ENCODE assay signal across 11 mouse cellular contexts in the genomic region with DNA sequence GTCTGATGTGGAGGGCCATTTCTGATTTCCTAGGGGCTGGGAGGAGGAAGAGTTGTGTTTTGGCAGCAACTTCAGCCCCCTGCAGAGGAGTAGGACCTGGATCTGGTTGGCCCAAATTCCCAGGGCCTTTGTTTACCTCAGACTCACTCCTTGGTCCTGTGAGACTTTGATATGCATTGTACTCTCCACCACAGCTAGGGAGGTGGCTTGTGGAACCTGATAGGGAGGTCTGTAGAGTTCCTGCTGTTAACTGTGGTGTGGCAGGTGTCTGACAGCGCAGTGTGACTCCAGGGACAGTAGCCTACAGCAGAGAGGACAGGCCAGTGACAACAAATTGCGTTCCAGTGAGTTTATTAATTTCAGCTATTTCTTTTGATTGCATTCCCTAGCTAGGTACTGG. TPM values are rescaled to one million over a fixed set of nuclear protein-coding genes. Genes with fewer than 3 reads are reported as not detected.
DNase-seq lines count a peak whose midpoint lies in the region; ATAC-seq and TF ChIP-seq lines count a peak whose summit lies in the region.
"Had no signal": no experiment of that assay in that cellular context is flagged by ENCODE, and none has a peak within 500 bp of the region (broad histone marks: within the 10 kb centered on the region; RNA-seq: fewer than 3 reads in every experiment).

No protein-coding gene starts in this region.

- DNase-seq in limb, embryonic 10.5 days (ENCODE audit: low spot score) = no peak
- peak; percentile 51 for DNase-seq in ZHBTc4 (ENCODE audit: low read depth, low spot score)
- peak; percentile 12 for DNase-seq in embryonic facial prominence, embryonic 14.5 days (ENCODE audit: low spot score)
- DNase-seq in midbrain, postnatal 0 days (ENCODE audit: low spot score) = no peak
- no peak for DNase-seq in embryo, embryonic 11 days
- DNase-seq: cerebellum, postnatal 25 days; thymus, postnatal 25 days had no signal

- peaks cover 4% of the 10 kb centered on the region for H3K36me3 ChIP-seq in limb, embryonic 12.5 days
- H3K36me3 ChIP-seq in limb, embryonic 10.5 days = peaks cover 12% of the 10 kb centered on the region
- peaks cover 4% of the 10 kb centered on the region for H3K36me3 ChIP-seq in embryonic facial prominence, embryonic 14.5 days (ENCODE audit: control insufficient read depth, insufficient read depth, low read length)
- no peaks in the 10 kb centered on the region; the same call in 1 of the 2 replicates for H3K36me3 ChIP-seq in midbrain, postnatal 0 days (ENCODE audit: insufficient read depth, low read length)

- H3K9ac ChIP-seq in limb, embryonic 12.5 days (replicated peaks) = no peak overlapping the region
- H3K9ac ChIP-seq in embryonic facial prominence, embryonic 14.5 days (ENCODE audit: low read depth, low read length) = no peak overlapping the region
- H3K9ac ChIP-seq in midbrain, postnatal 0 days (replicated peaks; ENCODE audit: low read length, poor library complexity, severe bottlenecking) = 0 out of 2 replicates have a peak overlapping the region, but pooled peaks have one; percentile 8
- H3K9ac ChIP-seq: lung, embryonic 15.5 days had no signal

- H3K9me3 ChIP-seq in limb, embryonic 12.5 days = no peaks in the 10 kb centered on the region
- no peaks in the 10 kb centered on the region for H3K9me3 ChIP-seq in limb, embryonic 10.5 days (replicated peaks)
- no peaks in the 10 kb centered on the region for H3K9me3 ChIP-seq in embryonic facial prominence, embryonic 14.5 days (ENCODE audit: control insufficient read depth, low read length)
- no peaks in the 10 kb centered on the region for H3K9me3 ChIP-seq in midbrain, postnatal 0 days (ENCODE audit: low read length)
- H3K9me3 ChIP-seq: lung, embryonic 15.5 days had no signal

- WGBS in limb, embryonic 12.5 days = 40% methylated on average over 2 of the region's 2 CpGs
- WGBS in limb, embryonic 10.5 days = 45% methylated on average over 2 of the region's 2 CpGs
- WGBS in embryonic facial prominence, embryonic 14.5 days = 45% methylated on average over 2 of the region's 2 CpGs
- 49% methylated on average over 2 of the region's 2 CpGs for WGBS in midbrain, postnatal 0 days

- no peak for TF ChIP-seq CTCF in midbrain, postnatal 0 days (IDR thresholded peaks at IDR 0.05)

- no peak overlapping the region for H3K4me3 ChIP-seq in limb, embryonic 12.5 days (replicated peaks)
- no peak overlapping the region for H3K4me3 ChIP-seq in limb, embryonic 10.5 days
- no peak overlapping the region for H3K4me3 ChIP-seq in embryonic facial prominence, embryonic 14.5 days (ENCODE audit: low read depth, low read length)
- no peak overlapping the region for H3K4me3 ChIP-seq in midbrain, postnatal 0 days (ENCODE audit: low read depth, low read length)
- H3K4me3 ChIP-seq: lung, embryonic 15.5 days had no signal

- H3K27me3 ChIP-seq in limb, embryonic 12.5 days = no peaks in the 10 kb centered on the region
- no peaks in the 10 kb centered on the region for H3K27me3 ChIP-seq in limb, embryonic 10.5 days (ENCODE audit: low read depth, poor library complexity, severe bottlenecking)
- no peaks in the 10 kb centered on the region for H3K27me3 ChIP-seq in embryonic facial prominence, embryonic 14.5 days (replicated peaks; ENCODE audit: control insufficient read depth, insufficient read depth, low read length)
- no peaks in the 10 kb centered on the region for H3K27me3 ChIP-seq in midbrain, postnatal 0 days (ENCODE audit: insufficient read depth, low read length)
- H3K27me3 ChIP-seq: lung, embryonic 15.5 days had no signal

- H3K4me2 ChIP-seq in limb, embryonic 12.5 days = 0 out of 2 replicates have a peak overlapping the region, but pooled peaks have one; percentile 89
- no peak overlapping the region for H3K4me2 ChIP-seq in embryonic facial prominence, embryonic 14.5 days (ENCODE audit: low read depth, low read length)
- H3K4me2 ChIP-seq in midbrain, postnatal 0 days (ENCODE audit: low read depth, low read length, poor library complexity, severe bottlenecking) = no peak overlapping the region
- H3K4me2 ChIP-seq: lung, embryonic 15.5 days had no signal

- no peak overlapping the region for H3K27ac ChIP-seq in limb, embryonic 12.5 days
- H3K27ac ChIP-seq in limb, embryonic 10.5 days = no peak overlapping the region
- H3K27ac ChIP-seq in embryonic facial prominence, embryonic 14.5 days (replicated peaks; ENCODE audit: low read depth, low read length) = no peak overlapping the region
- H3K27ac ChIP-seq in midbrain, postnatal 0 days (ENCODE audit: low read depth, low read length) = no peak overlapping the region
- H3K27ac ChIP-seq: lung, embryonic 15.5 days had no signal

- peaks cover 27% of the 10 kb centered on the region for H3K4me1 ChIP-seq in limb, embryonic 12.5 days (replicated peaks)
- peaks cover 25% of the 10 kb centered on the region for H3K4me1 ChIP-seq in limb, embryonic 10.5 days
- peaks cover 14% of the 10 kb centered on the region for H3K4me1 ChIP-seq in embryonic facial prominence, embryonic 14.5 days (ENCODE audit: control insufficient read depth, insufficient read depth, low read length)
- H3K4me1 ChIP-seq in midbrain, postnatal 0 days (ENCODE audit: insufficient read depth, low read length) = peaks cover 15% of the 10 kb centered on the region

- no peak for ATAC-seq in limb, embryonic 12.5 days (ENCODE audit: insufficient number of reproducible peaks, insufficient read depth, low FRiP score, low TSS enrichment, low read depth)
- ATAC-seq in embryonic facial prominence, embryonic 14.5 days (ENCODE audit: low read depth) = peak; percentile 16; the same call in 1 of the 2 replicates
- ATAC-seq in midbrain, postnatal 0 days (ENCODE audit: low FRiP score) = no peak
- ATAC-seq in frontal cortex, adult (ENCODE audit: low TSS enrichment) = no peak
- ATAC-seq: forebrain, embryonic 14.5 days had no signal

RNA-seq across cellular contexts. Expression of a gene that starts 2.9 kb away (rescaled TPM):
- 9.3 and 10.3 TPM in 2 replicates for polyA plus RNA-seq in limb, embryonic 12.5 days (2016; fragmentation: Nextera tagmentation; extraction: Ambion mirVana)
- polyA plus RNA-seq in limb, embryonic 10.5 days (2016; fragmentation: Nextera tagmentation; extraction: Ambion mirVana) = 9.3 and 10.0 TPM in 2 replicates
- 5.9 and 6.7 TPM in 2 replicates for polyA plus RNA-seq in embryonic facial prominence, embryonic 14.5 days (2014; fragmentation: Nextera tagmentation; extraction: Ambion mirVana)
- 18.0 and 19.9 TPM in 2 replicates for total RNA-seq in midbrain, postnatal 0 days (2014; rRNA removed)
- polyA plus RNA-seq in midbrain, postnatal 0 days (2015; fragmentation: Nextera tagmentation; extraction: Ambion mirVana) = 3.9 and 4.5 TPM in 2 replicates

RNA-seq across cellular contexts. Expression of a gene that starts 21.2 kb away (rescaled TPM):
- 364 and 379 TPM in 2 replicates for polyA plus RNA-seq in limb, embryonic 12.5 days (2016; fragmentation: Nextera tagmentation; extraction: Ambion mirVana)
- 425 and 451 TPM in 2 replicates for polyA plus RNA-seq in limb, embryonic 10.5 days (2016; fragmentation: Nextera tagmentation; extraction: Ambion mirVana)
- 272 and 274 TPM in 2 replicates for polyA plus RNA-seq in embryonic facial prominence, embryonic 14.5 days (2014; fragmentation: Nextera tagmentation; extraction: Ambion mirVana)
- total RNA-seq in midbrain, postnatal 0 days (2014; rRNA removed) = 112 and 140 TPM in 2 replicates
- 210 and 216 TPM in 2 replicates for polyA plus RNA-seq in midbrain, postnatal 0 days (2015; fragmentation: Nextera tagmentation; extraction: Ambion mirVana)

RNA-seq across cellular contexts. Expression of a gene that starts 38.7 kb away (rescaled TPM):
- polyA plus RNA-seq in limb, embryonic 12.5 days (2016; fragmentation: Nextera tagmentation; extraction: Ambion mirVana) = 18.2 and 18.6 TPM in 2 replicates
- polyA plus RNA-seq in limb, embryonic 10.5 days (2016; fragmentation: Nextera tagmentation; extraction: Ambion mirVana) = 15.3 and 17.6 TPM in 2 replicates
- polyA plus RNA-seq in embryonic facial prominence, embryonic 14.5 days (2014; fragmentation: Nextera tagmentation; extraction: Ambion mirVana) = 18.8 and 19.0 TPM in 2 replicates
- 72.8 and 73.8 TPM in 2 replicates for total RNA-seq in midbrain, postnatal 0 days (2014; rRNA removed)
- polyA plus RNA-seq in midbrain, postnatal 0 days (2015; fragmentation: Nextera tagmentation; extraction: Ambion mirVana) = 8.3 and 8.7 TPM in 2 replicates

RNA-seq across cellular contexts. Expression of a gene that starts 50.0 kb away (rescaled TPM):
- 19.0 and 21.8 TPM in 2 replicates for polyA plus RNA-seq in limb, embryonic 12.5 days (2016; fragmentation: Nextera tagmentation; extraction: Ambion mirVana)
- polyA plus RNA-seq in limb, embryonic 10.5 days (2016; fragmentation: Nextera tagmentation; extraction: Ambion mirVana) = 13.3 and 15.5 TPM in 2 replicates
- 14.2 and 15.9 TPM in 2 replicates for polyA plus RNA-seq in embryonic facial prominence, embryonic 14.5 days (2014; fragmentation: Nextera tagmentation; extraction: Ambion mirVana)
- total RNA-seq in midbrain, postnatal 0 days (2014; rRNA removed) = 109 and 112 TPM in 2 replicates
- polyA plus RNA-seq in midbrain, postnatal 0 days (2015; fragmentation: Nextera tagmentation; extraction: Ambion mirVana) = 44.1 and 45.9 TPM in 2 replicates

RNA-seq across cellular contexts. Expression of a gene that starts 50.5 kb away (rescaled TPM):
- polyA plus RNA-seq in limb, embryonic 12.5 days (2016; fragmentation: Nextera tagmentation; extraction: Ambion mirVana) = 101 and 115 TPM in 2 replicates
- polyA plus RNA-seq in limb, embryonic 10.5 days (2016; fragmentation: Nextera tagmentation; extraction: Ambion mirVana) = 92.8 and 93.9 TPM in 2 replicates
- 56.6 and 57.9 TPM in 2 replicates for polyA plus RNA-seq in embryonic facial prominence, embryonic 14.5 days (2014; fragmentation: Nextera tagmentation; extraction: Ambion mirVana)
- total RNA-seq in midbrain, postnatal 0 days (2014; rRNA removed) = 18.1 and 21.0 TPM in 2 replicates
- polyA plus RNA-seq in midbrain, postnatal 0 days (2015; fragmentation: Nextera tagmentation; extraction: Ambion mirVana) = 49.7 and 59.9 TPM in 2 replicates

Comparison
In these comparisons a context has a peak if more than half of its experiments do, and no peak if none do; other contexts are left out.
1. DNase-seq: peak in ZHBTc4 (single experiment) and embryonic facial prominence, embryonic 14.5 days (single experiment); none in limb, embryonic 10.5 days (single experiment), midbrain, postnatal 0 days (single experiment) and embryo, embryonic 11 days (single experiment).